Mouse (Mus musculus) myocyte (in vitro differentiated cells): ENCODE data around the gene 3110040M04Rik. TPM values are rescaled to one million over a fixed set of nuclear protein-coding genes. Genes with fewer than 3 reads are reported as not detected.
A peak's percentile ranks its signal among the peaks of the same experiment; 100 is the strongest.

Source experiments
- H3K27me3 ChIP-seq: one replicate; pipeline ENCODE4 v1.6.1; 2011; ENCODE audit not compliant: control insufficient read depth, insufficient read depth, insufficient read length
- H3K36me3 ChIP-seq: one replicate; pipeline ENCODE4 v1.6.1; 2011; ENCODE audit not compliant: control insufficient read depth, insufficient read depth
- H3K4me2 ChIP-seq: one replicate; pipeline ENCODE4 v1.6.1; 2011; ENCODE audit warnings: low read depth, control low read depth
- H3K4me3 ChIP-seq: one replicate; pipeline ENCODE4 v1.5.1; 2011; ENCODE audit warnings: mild to moderate bottlenecking, control low read depth, moderate library complexity
- H3K79me2 ChIP-seq: one replicate; pipeline ENCODE4 v1.6.1; 2011; ENCODE audit not compliant: control insufficient read depth, insufficient read depth
- H3ac ChIP-seq: one replicate; pipeline ENCODE4 v1.6.1; 2011; ENCODE audit not compliant: control insufficient read depth, insufficient read length
- CEBPB ChIP-seq: IDR thresholded peaks from 2 replicates; pipeline ENCODE4 v1.6.1; 2011; ENCODE audit warnings: mild to moderate bottlenecking, moderate library complexity; ENCODE audit not compliant: poor library complexity, insufficient read depth, severe bottlenecking
- E2F4 ChIP-seq: IDR thresholded peaks from one replicate; pipeline ENCODE4 v1.6.1; 2011; ENCODE audit warnings: mild to moderate bottlenecking, control low read depth, moderate library complexity; ENCODE audit not compliant: insufficient read depth
- MAX ChIP-seq: IDR thresholded peaks from one replicate; pipeline ENCODE4 v1.6.1; 2011; ENCODE audit warnings: low read depth, mild to moderate bottlenecking, control low read depth
- MYOD1 ChIP-seq, 3 experiments: IDR thresholded peaks; one replicate each; pipeline ENCODE4 v1.6.1; 2011; ENCODE audit warnings: control low read depth in 2 of 3, low read depth in 2 of 3, mild to moderate bottlenecking in 2 of 3, moderate library complexity in 1 of 3; ENCODE audit not compliant: insufficient read length in 2 of 3, control insufficient read depth in 1 of 3
- MYOG ChIP-seq, 3 experiments: IDR thresholded peaks; one replicate each; pipeline ENCODE4 v1.6.1; 2011; ENCODE audit warnings: control low read depth in 2 of 3, low read depth in 2 of 3, mild to moderate bottlenecking in 2 of 3; ENCODE audit not compliant: insufficient read length in 2 of 3, control insufficient read depth in 1 of 3, insufficient read depth in 1 of 3
- POLR2A ChIP-seq: IDR thresholded peaks from one replicate; pipeline ENCODE4 v1.6.1; 2011; ENCODE audit warnings: low read depth, mild to moderate bottlenecking, control low read depth, moderate library complexity; ENCODE audit not compliant: insufficient read length
- POLR2AphosphoS2 ChIP-seq: IDR thresholded peaks from one replicate; pipeline ENCODE4 v1.6.1; 2011; ENCODE audit warnings: low read depth, control low read depth; ENCODE audit not compliant: insufficient read length
- REST ChIP-seq: IDR thresholded peaks from one replicate; pipeline ENCODE4 v1.6.1; 2011; ENCODE audit warnings: mild to moderate bottlenecking, control low read depth, moderate library complexity; ENCODE audit not compliant: insufficient read depth, insufficient read length
- SRF ChIP-seq: IDR thresholded peaks from one replicate; pipeline ENCODE4 v1.6.1; 2011; ENCODE audit warnings: low read depth; ENCODE audit not compliant: control insufficient read depth, insufficient read length
- TCF12 ChIP-seq: IDR thresholded peaks from one replicate; pipeline ENCODE4 v1.6.1; 2011; ENCODE audit warnings: mild to moderate bottlenecking, control low read depth; ENCODE audit not compliant: poor library complexity, insufficient read depth, severe bottlenecking
- TCF3 ChIP-seq: IDR thresholded peaks from one replicate; pipeline ENCODE4 v1.6.1; 2011; ENCODE audit warnings: low read depth, control low read depth; ENCODE audit not compliant: insufficient read length
- USF1 ChIP-seq: IDR thresholded peaks from one replicate; pipeline ENCODE4 v1.6.1; 2011; ENCODE audit warnings: low read depth, mild to moderate bottlenecking, control low read depth, moderate library complexity
- polyA plus RNA-seq: library from polyadenylated mRNA; unstranded; fragments of >200 nt; fragmentation: generic; extraction: Trizol; gene quantifications from one replicate; pipeline ENCODE4 v1.2.1, GENCODE M21; 2012; ENCODE audit warnings: missing spikeins

The 3110040M04Rik gene
- polyA plus RNA-seq, 1 experiment: 0.30 TPM

- Histone ChIP-seq H3K4me3 (no peak overlapping the region), H3ac (no peak overlapping the region), H3K36me3 (no peaks in the 10 kb centered on the region), H3K4me2 (peak overlapping the region; percentile 68), H3K27me3 (no peaks in the 10 kb centered on the region), H3K79me2 (no peaks in the 10 kb centered on the region)
- TF ChIP-seq MYOG (IDR thresholded peaks at IDR 0.05; ENCODE audit: control insufficient read depth in 1 of 3, insufficient read depth in 1 of 3, insufficient read length in 2 of 3, low read depth in 2 of 3) (peak in 1 of 3 experiments; percentile 33), SRF (no peak), POLR2A (no peak), MAX (no peak), REST (no peak), TCF3 (no peak), E2F4 (no peak), MYOD1 (IDR thresholded peaks at IDR 0.05; ENCODE audit: control insufficient read depth in 1 of 3, insufficient read length in 2 of 3, low read depth in 2 of 3) (peak in 2 of 3 experiments; percentile 29 to 53)
These were observed 32.1 kb upstream of the 3110040M04Rik start for GRCm38 (mm10) chr1:151171572-151172461.

DNA sequence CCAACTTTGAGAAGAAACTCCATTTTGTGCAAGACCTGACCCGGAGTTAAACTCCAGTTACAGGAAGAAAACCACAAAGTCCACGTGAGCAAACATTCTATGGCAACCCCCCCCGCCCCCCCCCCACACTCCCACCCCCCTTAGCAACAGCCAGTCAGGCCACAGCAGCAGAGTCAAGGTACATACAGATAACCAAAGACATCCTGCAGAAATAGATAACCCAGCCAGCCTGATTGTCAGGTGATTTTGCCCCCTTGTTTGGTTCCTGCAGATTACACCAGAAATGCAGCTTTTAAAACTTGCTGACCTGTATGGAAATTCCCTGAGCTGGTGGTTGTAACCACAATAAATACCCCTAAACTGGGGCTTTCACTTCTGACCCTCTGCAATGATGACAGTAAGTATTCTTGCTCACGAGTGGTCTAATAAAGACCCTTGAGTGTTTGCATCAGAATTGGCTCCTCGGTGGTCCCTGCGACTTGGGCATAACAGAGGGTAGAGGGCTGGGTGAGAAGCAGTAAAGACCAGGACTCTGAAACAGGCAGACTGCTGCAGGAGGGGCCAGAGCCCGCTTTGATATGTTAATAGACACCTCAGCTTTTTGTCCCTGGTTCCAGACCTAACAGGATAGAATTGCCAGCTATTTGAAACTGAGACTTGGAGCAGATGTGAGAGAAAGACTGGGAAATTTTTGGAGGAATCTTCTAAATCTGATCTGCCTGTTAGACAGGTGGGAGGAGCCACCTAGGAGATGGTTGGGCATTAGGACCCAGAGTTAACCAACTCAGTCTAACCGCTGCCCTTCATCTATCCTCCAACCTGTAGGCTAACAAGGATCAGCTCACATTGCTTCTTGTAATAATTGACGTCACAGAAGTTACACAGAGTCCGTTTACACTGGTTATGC is 26.6 kb upstream of the 3110040M04Rik start:
- Histone ChIP-seq H3K4me2 (no peak overlapping the region), H3ac (no peak overlapping the region), H3K36me3 (no peaks in the 10 kb centered on the region), H3K4me3 (no peak overlapping the region), H3K27me3 (no peaks in the 10 kb centered on the region), H3K79me2 (no peaks in the 10 kb centered on the region)
- TF ChIP-seq USF1 (no peak), REST (no peak), POLR2AphosphoS2 (no peak), MYOG (IDR thresholded peaks at IDR 0.05; ENCODE audit: control insufficient read depth in 1 of 3, insufficient read depth in 1 of 3, insufficient read length in 2 of 3, low read depth in 2 of 3) (no peak), MAX (no peak), POLR2A (no peak), SRF (no peak), MYOD1 (IDR thresholded peaks at IDR 0.05; ENCODE audit: control insufficient read depth in 1 of 3, insufficient read length in 2 of 3, low read depth in 2 of 3) (no peak), CEBPB (no peak), TCF12 (no peak), TCF3 (no peak), E2F4 (no peak)

- TF ChIP-seq MYOG (IDR thresholded peaks at IDR 0.05; ENCODE audit: control insufficient read depth in 1 of 3, insufficient read depth in 1 of 3, insufficient read length in 2 of 3, low read depth in 2 of 3) (no peak), TCF3 (no peak), USF1 (no peak), SRF (no peak), TCF12 (no peak), POLR2AphosphoS2 (no peak), MYOD1 (IDR thresholded peaks at IDR 0.05; ENCODE audit: control insufficient read depth in 1 of 3, insufficient read length in 2 of 3, low read depth in 2 of 3) (no peak), REST (no peak), E2F4 (no peak), POLR2A (no peak), CEBPB (no peak), MAX (no peak)
- H3K4me2 ChIP-seq: no peak overlapping the region
- no peaks in the 10 kb centered on the region for H3K79me2 ChIP-seq
- no peak overlapping the region for H3ac ChIP-seq
- no peak overlapping the region for H3K4me3 ChIP-seq
- H3K27me3 ChIP-seq: no peaks in the 10 kb centered on the region
- no peaks in the 10 kb centered on the region for H3K36me3 ChIP-seq
These were observed 26.0 kb upstream of the 3110040M04Rik start for GRCm38 (mm10) chr1:151177937-151178271.

DNA sequence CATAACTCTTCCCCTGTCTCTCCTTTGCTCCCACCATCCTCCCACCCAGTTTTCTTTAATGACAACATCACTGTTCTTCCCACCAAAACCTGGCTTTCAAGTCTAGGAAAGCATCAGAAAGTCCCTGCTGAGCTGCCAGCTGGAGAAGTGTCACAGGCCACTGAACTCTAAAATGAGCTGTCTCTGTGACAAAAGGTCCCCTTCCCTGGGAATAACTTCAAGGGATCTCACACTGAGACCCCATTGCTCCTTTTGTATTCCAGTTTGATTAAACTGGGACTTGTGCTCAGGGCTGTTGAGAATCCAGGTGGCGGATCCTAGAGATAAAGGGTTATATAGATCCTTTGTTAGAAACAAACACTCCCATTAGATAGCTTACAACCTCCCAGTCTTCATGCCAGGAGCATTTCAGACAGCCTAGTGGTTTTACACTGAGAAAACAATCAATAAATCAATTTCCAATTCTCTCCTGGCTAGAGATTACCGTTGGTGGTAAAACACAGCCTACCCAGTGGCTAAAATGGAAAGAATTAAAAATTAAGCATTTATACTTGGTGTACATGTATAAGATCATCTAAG is 25.3 kb upstream of the 3110040M04Rik start:
- Histone ChIP-seq H3K4me3 (no peak overlapping the region), H3K4me2 (no peak overlapping the region), H3K36me3 (no peaks in the 10 kb centered on the region), H3K79me2 (no peaks in the 10 kb centered on the region), H3K27me3 (no peaks in the 10 kb centered on the region), H3ac (no peak overlapping the region)
- no peak for TF ChIP-seq TCF12
- no peak for TF ChIP-seq TCF3
- no peak for TF ChIP-seq E2F4
- no peak for TF ChIP-seq POLR2AphosphoS2
- TF ChIP-seq USF1: no peak
- TF ChIP-seq MYOD1 (IDR thresholded peaks at IDR 0.05; ENCODE audit: control insufficient read depth in 1 of 3, insufficient read length in 2 of 3, low read depth in 2 of 3): no peak
- no peak for TF ChIP-seq MYOG (IDR thresholded peaks at IDR 0.05; ENCODE audit: control insufficient read depth in 1 of 3, insufficient read depth in 1 of 3, insufficient read length in 2 of 3, low read depth in 2 of 3)
